Mouse (Mus musculus) bone marrow macrophage, adult 2 months (primary cell): ENCODE data around the gene E130114P18Rik.

ENCODE experiments used
- CTCF ChIP-seq: IDR thresholded peaks from 2 replicates; pipeline ENCODE4 v1.5.1; 2012; ENCODE audit warnings: low read depth, mild to moderate bottlenecking, low read length, moderate library complexity
- POLR2A ChIP-seq: IDR thresholded peaks from 2 replicates; pipeline ENCODE4 v1.6.1; 2012; ENCODE audit warnings: mild to moderate bottlenecking, low read depth, low read length, borderline replicate concordance

DNA sequence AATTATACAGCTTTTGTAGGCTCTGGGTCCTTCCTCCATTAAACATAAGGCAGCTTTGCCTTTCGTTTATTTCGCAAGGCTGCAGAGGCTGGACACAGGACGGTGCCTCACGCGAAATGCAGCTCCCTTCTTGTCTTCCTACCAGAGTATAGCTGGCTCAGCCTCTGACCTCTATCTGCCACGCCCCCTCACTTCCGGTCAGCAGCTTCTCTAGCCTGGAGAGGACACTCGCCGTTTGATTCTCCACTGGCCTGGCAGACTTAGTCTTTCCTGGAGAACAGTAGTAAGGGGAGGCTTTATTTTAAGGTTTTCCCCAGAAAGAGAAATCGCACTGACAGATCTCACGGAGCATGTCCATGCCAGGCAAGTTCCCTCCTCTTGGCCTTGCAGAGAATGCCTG is 115.0 kb downstream of the E130114P18Rik start:
- TF ChIP-seq CTCF = no peak
- TF ChIP-seq POLR2A = no peak
